Mouse (Mus musculus): ENCODE measurements at regions not wholly inside any gene's neighbourhood (a gene's known extent, or its start where the extent isn't known, plus 50 kb on each side); places are given as distances from the start of the nearest gene placed in this dataset.
"Not testable (repeated sequence)": the region's sequence is repeated elsewhere in the genome, so short reads cannot be mapped to it uniquely, and the experiment has no call there.

GRCm38 (mm10) chr8:93443631-93444030 is 64.1 kb upstream of the Ces1h start:
- not testable (repeated sequence) for DNase-seq (ENCODE audit: low spot score)

- no peak for DNase-seq (ENCODE audit: low spot score)
These were observed 62.4 kb upstream of the Ces1h start for GRCm38 (mm10) chr8:93441936-93442335.

GRCm38 (mm10) chr8:93436586-93436985 is 57.1 kb upstream of the Ces1h start:
- not testable (repeated sequence) for DNase-seq (ENCODE audit: low spot score)

- peak; percentile 36 for DNase-seq (ENCODE audit: low spot score)
These were observed 51.1 kb upstream of the Ces1h start for GRCm38 (mm10) chr8:93430637-93431036.

All from heart, adult 8-10 months (tissue).